Mouse (Mus musculus) v-Abl transformed pro-B cells (cell line): ENCODE data around the gene Lsm2.

Source experiments
- in situ Hi-C, 2 experiments: fragments of 400-800 bp; cut with MboI; formaldehyde crosslinking; loops; one replicate each; pipeline ENCODE4 v1.15.1; 2025; ENCODE audit not compliant: unreplicated experiment in 2 of 2

The Lsm2 gene

GRCm38 (mm10) chr17:34981690-34982180 is at the start of gene Lsm2:
Lsm2 (plus strand) TSS chr17:34981862.
- in situ Hi-C loops, result loop anchor here (5.0 to 10.0 kb wide), 4 partner anchors 34 to 127 kb away; partner anchors contain the start of genes Slc44a4 (in 2 of the 2), Nelfe (in 1 of the 2) and Skiv2l (in 1 of the 2)

DNA sequence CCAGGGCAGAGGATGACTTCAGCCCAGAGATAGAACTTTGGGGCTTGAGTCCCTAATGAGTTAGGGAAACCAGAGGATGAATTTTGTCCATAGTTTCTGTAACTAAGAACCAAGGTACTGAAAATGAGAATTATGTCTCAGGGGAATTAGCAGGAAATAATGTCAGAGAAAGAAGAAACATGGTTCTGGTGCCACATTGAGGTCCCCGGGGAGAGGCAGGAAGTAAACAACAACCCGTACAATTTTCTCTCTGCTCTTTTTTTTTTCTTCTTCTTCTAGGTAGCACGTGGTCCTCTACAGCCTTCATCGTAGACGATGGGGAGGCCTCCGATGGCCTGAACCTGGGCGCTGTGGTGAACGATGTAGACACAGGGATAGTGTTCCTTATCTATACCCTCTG is 49.4 kb upstream of the Lsm2 start:
- in situ Hi-C loops, result loop anchor here in 1 of 2 experiments (25.0 kb wide), 1 partner anchor 295 kb away; the partner anchor contains the start of genes Atf6b, Fkbpl, Ppt2 and Prrt1

- in situ Hi-C loops, result loop anchor here in 1 of 2 experiments (25.0 kb wide), 1 partner anchor 297 kb away; the partner anchor contains the start of genes Atf6b, Fkbpl, Ppt2 and Prrt1
These were observed 47.6 kb upstream of the Lsm2 start for GRCm38 (mm10) chr17:34934031-34934430.

DNA sequence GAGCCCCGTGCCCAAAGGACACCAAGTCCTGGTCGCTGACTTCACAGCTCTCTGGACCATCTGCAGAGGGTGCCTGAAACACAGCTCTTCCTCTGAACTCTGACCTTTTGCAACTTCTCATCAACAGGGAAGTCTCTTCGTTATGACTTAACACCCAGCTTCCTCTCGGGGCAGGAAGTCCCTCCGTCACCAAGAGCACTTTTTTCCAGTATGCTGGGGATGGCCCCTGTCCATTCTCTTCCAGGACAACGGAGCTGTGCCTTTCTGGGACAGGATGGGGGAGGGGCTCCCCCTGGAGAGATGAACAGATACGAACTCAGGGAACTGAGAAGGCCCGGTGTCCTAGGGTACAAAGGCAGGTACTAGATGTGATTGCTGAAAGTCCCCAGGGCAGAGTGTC is 46.8 kb upstream of the Lsm2 start:
- in situ Hi-C loops, result loop anchor here in 1 of 2 experiments (25.0 kb wide), 1 partner anchor 298 kb away; the partner anchor contains the start of genes Atf6b, Fkbpl, Ppt2 and Prrt1

GRCm38 (mm10) chr17:34937960-34938505 is 43.6 kb upstream of the Lsm2 start:
- in situ Hi-C loops, result loop anchor here in 1 of 2 experiments (25.0 kb wide), 1 partner anchor 301 kb away; the partner anchor contains the start of genes Atf6b, Fkbpl, Ppt2 and Prrt1

DNA sequence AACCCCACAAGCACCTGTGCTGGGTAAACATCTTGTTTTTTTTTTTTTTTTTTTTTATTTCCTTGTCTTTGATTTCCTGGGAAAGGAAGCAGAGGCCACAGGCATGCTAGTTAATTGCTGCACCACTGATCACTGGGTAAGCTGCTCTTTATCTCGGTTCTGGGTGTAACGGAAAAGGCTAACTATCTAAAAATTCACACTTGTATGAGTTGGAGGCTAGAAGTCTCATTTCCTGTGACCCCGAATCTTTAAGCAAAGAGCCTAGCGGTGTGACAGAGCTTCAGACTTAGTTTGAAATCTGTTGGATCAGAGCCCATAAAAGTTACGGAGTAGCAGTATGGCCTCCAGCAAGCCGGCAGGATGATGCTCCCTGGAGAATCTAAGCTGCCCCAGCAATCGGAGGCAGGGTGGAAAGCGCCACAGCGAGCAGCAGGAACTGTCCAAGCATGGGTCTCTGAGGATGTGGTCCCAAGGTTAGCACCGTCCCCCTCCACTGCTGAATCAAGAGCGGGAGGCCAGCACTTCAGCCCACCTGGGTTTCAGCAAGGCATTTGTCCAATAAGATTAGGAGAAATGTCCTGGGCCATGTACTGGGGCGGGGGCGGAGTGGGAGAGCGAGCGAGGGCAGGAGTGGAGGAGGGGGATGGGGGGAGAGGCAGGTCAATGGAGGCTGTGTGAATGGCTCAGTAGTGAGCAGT is 40.2 kb upstream of the Lsm2 start:
- in situ Hi-C loops, result loop anchor here in 1 of 2 experiments (25.0 kb wide), 1 partner anchor 304 kb away; the partner anchor contains the start of genes Atf6b, Fkbpl, Ppt2 and Prrt1

GRCm38 (mm10) chr17:34943128-34943815 is 38.4 kb upstream of the Lsm2 start:
- in situ Hi-C loops, result loop anchor here in 1 of 2 experiments (25.0 kb wide), 1 partner anchor 306 kb away; the partner anchor contains the start of genes Atf6b, Fkbpl, Ppt2 and Prrt1

DNA sequence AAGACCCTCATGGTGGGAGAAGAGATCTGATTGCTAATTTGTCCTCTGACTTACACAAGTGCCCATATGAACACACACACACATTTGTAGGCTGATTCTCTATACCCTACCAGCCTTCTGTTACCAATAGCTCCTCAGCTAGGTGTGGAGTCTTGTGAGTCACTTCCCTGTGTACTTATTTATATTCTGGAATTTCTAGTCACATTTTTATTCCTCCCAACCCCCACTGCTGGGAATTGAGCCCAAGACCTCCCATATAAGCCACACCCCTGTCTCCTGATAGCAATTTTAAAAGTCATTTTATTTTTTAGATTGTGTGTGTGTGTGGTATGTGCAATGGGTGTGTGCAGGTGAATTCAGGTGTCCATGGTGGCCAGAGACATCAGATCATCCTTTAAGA is 37.3 kb upstream of the Lsm2 start:
- in situ Hi-C loops, result loop anchor here in 1 of 2 experiments (25.0 kb wide), 1 partner anchor 307 kb away; the partner anchor contains the start of genes Atf6b, Fkbpl, Ppt2 and Prrt1

- in situ Hi-C loops, result loop anchor here (5.0 to 25.0 kb wide), 4 partner anchors 34 to 309 kb away; partner anchors contain the start of genes Slc44a4 (in 2 of the 2), Atf6b (in 1 of the 2), Fkbpl (in 1 of the 2) and Lsm2 (in 1 of the 2)
These were observed 35.0 kb upstream of the Lsm2 start for GRCm38 (mm10) chr17:34946486-34947140.

DNA sequence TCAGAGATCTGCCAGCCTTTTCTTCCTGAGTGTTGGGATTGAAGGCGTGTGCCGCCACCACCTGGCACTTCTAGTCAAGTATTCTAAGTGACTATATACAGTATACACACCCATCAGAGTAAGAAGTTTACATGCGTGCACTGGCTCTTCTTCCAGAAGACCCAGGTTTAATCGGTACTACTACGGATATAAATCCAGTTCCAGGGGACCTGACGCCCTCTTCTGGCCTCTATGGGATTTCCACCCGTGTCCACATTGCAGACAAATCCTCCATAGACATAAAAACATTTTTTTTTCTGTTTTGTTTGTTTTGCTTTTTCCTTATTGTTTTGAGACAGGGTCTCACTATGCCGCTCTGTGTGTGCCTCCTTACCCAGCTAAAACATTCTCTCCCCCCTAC is 34.1 kb upstream of the Lsm2 start:
- in situ Hi-C loops, result loop anchor here (5.0 to 25.0 kb wide), 4 partner anchors 35 to 310 kb away; partner anchors contain the start of genes Slc44a4 (in 2 of the 2), Atf6b (in 1 of the 2), Fkbpl (in 1 of the 2) and Lsm2 (in 1 of the 2)

GRCm38 (mm10) chr17:34948721-34949552 is 32.7 kb upstream of the Lsm2 start:
- in situ Hi-C loops, result loop anchor here (5.0 to 25.0 kb wide), 4 partner anchors 33 to 312 kb away; partner anchors contain the start of genes Slc44a4 (in 2 of the 2), Atf6b (in 1 of the 2), Fkbpl (in 1 of the 2) and Lsm2 (in 1 of the 2)

DNA sequence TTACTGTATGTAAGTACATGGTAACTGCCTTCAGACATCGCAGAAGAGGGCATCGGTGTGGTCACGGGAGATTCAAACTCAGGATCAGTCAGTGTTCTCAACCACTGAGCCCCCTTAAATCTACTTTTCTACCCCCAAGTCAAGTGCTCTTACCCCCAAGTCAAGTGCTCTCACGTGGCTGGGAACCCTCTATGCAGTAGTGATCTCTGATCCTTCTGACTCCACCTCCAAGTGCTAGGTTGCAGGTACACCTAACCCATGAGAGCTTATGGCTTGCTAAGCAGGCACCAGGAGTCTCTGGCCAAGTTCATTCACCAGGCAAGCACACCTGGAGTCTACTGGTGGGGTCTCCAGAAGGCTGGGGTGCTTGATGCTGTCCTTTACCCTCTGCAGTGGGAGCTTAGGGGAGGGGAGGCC is 32.1 kb upstream of the Lsm2 start:
- in situ Hi-C loops, result loop anchor here (5.0 to 25.0 kb wide), 4 partner anchors 33 to 312 kb away; partner anchors contain the start of genes Slc44a4 (in 2 of the 2), Atf6b (in 1 of the 2), Fkbpl (in 1 of the 2) and Lsm2 (in 1 of the 2)

DNA sequence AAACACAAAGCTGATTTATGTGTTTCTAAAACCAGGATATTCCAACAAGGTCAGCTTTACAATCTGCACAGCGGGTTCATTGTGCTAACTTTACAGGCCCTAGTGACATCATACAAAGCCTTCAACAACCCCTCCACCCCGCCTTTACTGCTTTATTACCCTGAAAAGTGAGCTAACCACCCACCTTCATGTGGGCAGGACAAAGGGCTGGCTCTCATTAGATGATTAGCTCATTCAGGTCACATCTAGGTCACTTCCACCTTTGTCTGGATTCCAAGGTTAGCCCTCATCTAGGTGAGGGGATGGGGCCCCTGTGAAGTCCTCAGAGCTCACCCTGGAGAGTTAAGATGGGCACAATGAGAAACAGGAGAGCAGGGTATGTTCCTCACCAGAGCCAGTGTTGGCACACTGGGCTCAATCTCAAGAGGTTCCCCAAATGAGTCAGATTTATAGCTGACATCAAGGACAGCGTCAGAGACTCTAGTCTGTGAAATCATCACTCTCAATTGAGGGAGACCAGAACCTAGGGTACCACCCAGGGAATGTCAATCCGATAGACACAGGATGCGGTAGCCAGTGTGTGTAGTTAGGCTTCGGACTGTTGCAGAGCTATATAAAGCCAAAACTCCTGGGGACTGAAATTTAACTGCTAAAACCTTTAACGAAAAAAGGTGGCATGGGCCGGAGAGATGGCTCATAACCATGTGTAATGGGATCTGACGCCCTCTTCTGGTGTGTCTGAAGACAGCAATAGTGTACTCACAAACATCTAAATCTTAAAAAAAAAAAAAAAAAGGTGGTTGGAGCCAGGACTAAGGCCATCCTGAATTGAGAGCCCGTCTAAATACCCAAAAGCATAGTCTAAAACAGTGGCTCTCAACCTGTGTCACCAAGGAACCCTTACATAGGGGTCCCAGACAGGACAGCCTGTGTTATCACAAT is 30.9 kb upstream of the Lsm2 start:
- in situ Hi-C loops, result loop anchor here in 1 of 2 experiments (5.0 kb wide), 1 partner anchor 37 kb away; no protein-coding TSS in a partner anchor

DNA sequence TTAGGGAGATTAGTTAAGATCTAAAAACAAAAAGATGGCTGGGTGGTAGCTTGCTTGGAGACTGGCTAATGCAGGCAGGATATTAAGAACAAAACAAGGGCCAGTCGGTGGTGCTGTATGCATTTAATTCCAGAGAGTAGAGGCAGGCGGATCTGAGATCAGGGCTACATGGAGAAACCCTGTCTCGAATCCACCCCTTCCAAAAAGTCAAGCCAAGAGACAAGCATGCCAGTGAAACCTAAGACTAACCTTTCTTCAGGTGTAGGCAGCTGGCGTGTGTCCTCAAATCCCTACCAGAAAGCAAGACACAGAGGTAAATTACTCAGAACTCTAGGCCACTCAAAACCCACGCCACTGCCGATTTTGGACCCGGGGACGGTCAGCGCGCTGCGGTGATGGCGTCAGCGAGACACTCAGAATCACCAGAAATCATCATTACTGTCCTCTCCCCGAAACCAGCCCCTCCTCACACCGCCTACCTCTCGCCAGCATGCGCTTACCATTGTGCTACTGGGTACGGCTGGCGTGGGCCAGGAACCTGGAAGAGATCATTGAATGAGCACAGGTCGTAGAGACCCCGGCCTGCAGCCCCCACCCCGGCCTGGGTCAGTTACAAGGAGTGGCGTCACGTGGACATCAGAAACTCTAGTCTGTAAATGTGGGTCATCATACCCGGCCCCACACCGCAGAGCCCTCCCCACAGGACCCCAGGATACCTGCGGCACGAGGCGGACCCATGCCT is 29.9 kb upstream of the Lsm2 start:
- in situ Hi-C loops, result loop anchor here in 1 of 2 experiments (5.0 kb wide), 1 partner anchor 35 kb away; no protein-coding TSS in a partner anchor

DNA sequence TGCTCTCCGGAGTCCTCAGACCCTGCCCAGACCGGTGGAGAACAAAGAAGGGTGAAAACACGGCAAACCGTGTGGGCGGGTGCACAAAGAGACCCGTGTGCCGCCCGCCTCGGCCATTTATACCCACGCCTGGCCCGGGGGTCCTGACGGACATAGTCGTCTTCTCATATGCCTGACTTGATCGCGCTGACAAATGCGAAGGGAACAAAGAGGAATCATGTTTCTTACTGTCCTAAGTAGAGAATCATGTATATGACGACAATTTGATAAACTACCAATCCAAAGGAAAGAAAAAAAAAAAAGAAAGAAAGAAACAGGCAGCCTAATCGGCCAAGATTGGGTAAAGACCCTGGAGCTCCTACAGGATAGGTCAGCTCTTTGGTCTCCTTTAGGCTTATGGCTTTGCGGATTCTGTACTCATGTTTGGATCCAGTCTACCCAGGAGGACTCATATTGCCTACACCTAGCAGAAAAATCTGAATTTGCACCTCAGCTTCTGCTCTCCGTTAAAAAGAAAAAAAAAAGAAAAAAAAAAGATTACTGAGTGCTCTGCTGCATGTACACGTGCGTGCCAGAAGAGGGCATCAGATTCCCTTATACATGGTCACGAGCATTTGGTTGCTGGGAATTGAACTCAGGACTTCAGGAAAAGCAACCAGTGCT is 29.2 kb upstream of the Lsm2 start:
- in situ Hi-C loops, result loop anchor here in 1 of 2 experiments (5.0 kb wide), 1 partner anchor 35 kb away; no protein-coding TSS in a partner anchor

- in situ Hi-C loops, result loop anchor here in 1 of 2 experiments (5.0 kb wide), 1 partner anchor 34 kb away; no protein-coding TSS in a partner anchor
These were observed 28.4 kb upstream of the Lsm2 start for GRCm38 (mm10) chr17:34953258-34953657.
